Mouse (Mus musculus) forebrain, embryonic 11.5 days (tissue): Measurements from ENCODE around the gene Fxn. TPM values are rescaled to one million over a fixed set of nuclear protein-coding genes. Genes with fewer than 3 reads are reported as not detected.

Experiments used
- ATAC-seq: fragments of 200-750 bp; cut with Nextera tagmentation; replicated peaks from 2 replicates; pipeline ENCODE4 v1.8.0; 2017; ENCODE audit warnings: moderate TSS enrichment; ENCODE audit not compliant: low FRiP score
- DNase-seq: peaks from one replicate; pipeline ENCODE4 v3.0.0-alpha.2; 2017; ENCODE audit warnings: low spot score
- H3K27ac ChIP-seq: fragments of 300-500 bp; sonication (generic); 2 replicates; pipeline ENCODE4 v1.5.1; 2014; ENCODE audit warnings: low read depth, low read length
- H3K27me3 ChIP-seq: fragments of 300-500 bp; sonication (generic); 2 replicates; pipeline ENCODE4 v1.6.1; 2014; ENCODE audit warnings: mild to moderate bottlenecking, low read length, mixed read lengths; ENCODE audit not compliant: control insufficient read depth, insufficient read depth
- H3K36me3 ChIP-seq: fragments of 300-500 bp; sonication (generic); 2 replicates; pipeline ENCODE4 v1.6.1; 2014; ENCODE audit warnings: mild to moderate bottlenecking, low read length, moderate library complexity, mixed read lengths; ENCODE audit not compliant: control insufficient read depth, insufficient read depth
- H3K4me1 ChIP-seq: fragments of 300-500 bp; sonication (generic); replicated peaks from 2 replicates; pipeline ENCODE4 v1.6.1; 2014; ENCODE audit warnings: low read length, mixed read lengths; ENCODE audit not compliant: control insufficient read depth, insufficient read depth
- H3K4me2 ChIP-seq: fragments of 300-500 bp; sonication (generic); 2 replicates; pipeline ENCODE4 v1.6.1; 2014; ENCODE audit warnings: low read depth, mild to moderate bottlenecking, low read length, moderate library complexity, mixed read lengths; ENCODE audit not compliant: severe bottlenecking
- H3K4me3 ChIP-seq: fragments of 300-500 bp; sonication (generic); 2 replicates; pipeline ENCODE4 v1.5.1; 2014; ENCODE audit warnings: low read depth, low read length
- H3K9ac ChIP-seq: fragments of 300-500 bp; sonication (generic); 2 replicates; pipeline ENCODE4 v1.6.1; 2014; ENCODE audit warnings: low read length
- H3K9me3 ChIP-seq: fragments of 300-500 bp; sonication (generic); 2 replicates; pipeline ENCODE4 v1.6.1; 2016; ENCODE audit warnings: low read length, mixed read lengths; ENCODE audit not compliant: control insufficient read depth
- WGBS: fragments of 180-500 bp; shearing (Covaris S2); extraction: QIAGEN DNeasy Blood & Tissue Kit; methylation state at CpG from one replicate; pipeline ENCODE4 v1.1.7; 2014; 5-methylcytosine and 5-hydroxymethylcytosine counted together
- polyA plus RNA-seq: library from polyadenylated mRNA; unstranded; fragments of >200 nt; fragmentation: Nextera tagmentation; extraction: Ambion mirVana; gene quantifications from 2 replicates; pipeline ENCODE4 v1.2.1, GENCODE M21; 2014

Fxn gene
- polyA plus RNA-seq, 1 experiment from 2014 or later = 53.3 TPM

GRCm38 (mm10) chr19:24262736-24263135, 17.7 kb downstream of the Fxn start:
- ATAC-seq = no peak
- Histone ChIP-seq H3K27me3 (no peaks in the 10 kb centered on the region), H3K4me1 (peaks cover 1% of the 10 kb centered on the region; the same call in 1 of the 2 replicates), H3K4me3 (no peak overlapping the region), H3K9ac (no peak overlapping the region), H3K4me2 (no peak overlapping the region), H3K27ac (no peak overlapping the region), H3K9me3 (no peaks in the 10 kb centered on the region), H3K36me3 (no peaks in the 10 kb centered on the region; the same call in 1 of the 2 replicates)
- WGBS = 94% methylated on average over 14 of the region's 14 CpGs
- DNase-seq = no peak

DNA sequence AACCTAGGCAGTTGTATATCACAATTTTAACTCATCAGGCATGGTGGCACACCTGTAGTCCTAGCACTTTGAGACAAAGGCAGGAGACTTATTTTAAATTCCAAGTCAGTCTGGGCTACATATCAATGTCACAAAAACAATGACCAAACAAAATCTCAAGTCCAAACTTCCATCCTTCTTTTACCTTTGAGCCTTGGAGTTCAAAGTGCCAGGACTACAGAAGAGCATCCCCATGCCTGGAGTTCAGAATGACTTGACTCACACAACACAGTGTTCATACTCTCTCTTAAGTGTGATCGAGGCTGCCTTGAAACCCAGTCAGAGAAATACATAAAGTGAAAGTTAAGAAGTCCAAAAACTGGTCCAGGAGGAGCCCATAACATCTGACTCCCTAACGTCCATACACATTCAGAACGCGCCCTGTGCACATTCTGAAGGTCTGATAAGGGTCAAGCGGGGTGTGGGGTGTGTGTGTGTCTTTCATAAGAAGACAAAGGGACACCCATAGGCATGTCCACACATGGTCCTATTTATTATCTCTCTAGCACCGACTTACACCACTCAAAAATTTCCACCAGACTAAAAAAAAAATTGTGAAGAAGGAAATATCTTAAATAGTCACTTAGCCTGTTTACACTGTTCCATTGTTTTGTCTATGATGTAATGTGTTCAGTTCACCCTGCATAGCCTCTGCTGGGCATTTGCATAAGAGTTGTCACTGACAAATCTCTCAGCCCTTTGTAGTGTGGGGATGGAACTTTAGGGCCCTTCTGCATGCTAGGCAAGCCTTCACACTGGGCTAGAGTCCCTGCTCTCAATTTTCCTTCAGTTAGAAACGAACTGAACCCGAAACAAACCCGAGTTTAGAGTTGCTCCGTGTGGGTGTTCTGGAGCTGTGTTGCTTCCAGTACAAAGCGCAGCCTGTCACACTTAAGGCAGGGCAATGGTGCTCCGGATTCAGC, 20.7 kb downstream of the Fxn start:
- Histone ChIP-seq H3K27me3 (no peaks in the 10 kb centered on the region), H3K4me2 (no peak overlapping the region), H3K4me3 (no peak overlapping the region), H3K9me3 (no peaks in the 10 kb centered on the region), H3K4me1 (no peaks in the 10 kb centered on the region), H3K9ac (no peak overlapping the region), H3K36me3 (no peaks in the 10 kb centered on the region; the same call in 1 of the 2 replicates), H3K27ac (no peak overlapping the region)
- WGBS = 81% methylated on average over 12 of the region's 12 CpGs
- DNase-seq (no peak), ATAC-seq (no peak)

DNA sequence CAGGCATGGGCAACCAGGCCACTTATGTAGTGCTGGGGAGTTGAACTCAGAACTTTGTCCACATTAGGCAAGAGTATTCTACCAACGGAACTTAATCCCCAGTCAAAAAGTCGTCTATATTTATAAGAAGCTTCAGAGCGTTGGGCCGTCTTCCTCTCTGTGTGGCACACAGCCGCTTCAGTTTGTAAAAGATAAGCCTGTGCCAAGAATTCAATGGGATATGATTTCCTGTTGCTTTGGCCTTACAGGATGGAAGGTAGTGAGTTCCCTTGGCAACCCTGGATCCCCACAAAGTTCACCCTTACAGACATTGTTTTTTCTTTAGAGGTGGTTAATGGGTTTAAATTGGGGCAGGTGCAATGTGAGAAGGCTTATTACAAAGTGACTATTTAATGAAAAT, 22.0 kb downstream of the Fxn start:
- Histone ChIP-seq H3K9me3 (no peaks in the 10 kb centered on the region), H3K27ac (no peak overlapping the region), H3K36me3 (no peaks in the 10 kb centered on the region), H3K4me2 (no peak overlapping the region), H3K4me1 (peaks cover 3% of the 10 kb centered on the region; the same call in 1 of the 2 replicates), H3K4me3 (no peak overlapping the region), H3K27me3 (no peaks in the 10 kb centered on the region), H3K9ac (no peak overlapping the region)
- ATAC-seq = no peak
- DNase-seq = no peak
- 78% methylated on average over 5 of the region's 5 CpGs for WGBS

DNA sequence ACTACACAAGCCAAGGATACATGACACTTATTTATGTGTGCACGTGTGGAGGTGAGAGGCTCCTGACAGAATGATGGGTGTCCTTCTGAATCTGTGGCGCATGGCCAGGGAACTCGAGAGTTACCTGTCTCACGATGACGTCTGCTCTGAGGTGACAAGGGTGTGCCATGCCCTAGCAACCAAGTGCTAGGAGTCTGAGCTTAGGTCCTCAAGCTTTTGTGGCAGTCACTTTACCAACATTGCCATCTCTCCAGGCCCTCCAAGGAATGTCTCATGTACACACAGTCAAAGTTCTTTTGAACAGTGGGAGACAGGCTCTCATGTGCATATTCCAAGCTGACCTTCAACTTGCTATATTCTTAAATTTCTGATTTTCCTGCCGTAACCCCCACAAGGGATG, 22.4 kb downstream of the Fxn start:
- ATAC-seq (no peak), DNase-seq (no peak)

GRCm38 (mm10) chr19:24253657-24254260, 26.6 kb downstream of the Fxn start:
- no peaks in the 10 kb centered on the region for H3K9me3 ChIP-seq
- H3K4me3 ChIP-seq = no peak overlapping the region
- peaks cover 5% of the 10 kb centered on the region for H3K4me1 ChIP-seq
- no peak overlapping the region for H3K4me2 ChIP-seq
- 19% methylated on average over 9 of the region's 9 CpGs for WGBS
- H3K27me3 ChIP-seq = no peaks in the 10 kb centered on the region
- ATAC-seq = no peak
- no peak overlapping the region for H3K27ac ChIP-seq
- DNase-seq = no peak
- no peaks in the 10 kb centered on the region for H3K36me3 ChIP-seq
- H3K9ac ChIP-seq = no peak overlapping the region

More for the DNA sequence above, 22.4 kb downstream of the Fxn start:
- Histone ChIP-seq H3K27me3 (no peaks in the 10 kb centered on the region), H3K4me3 (no peak overlapping the region), H3K27ac (no peak overlapping the region), H3K9ac (no peak overlapping the region), H3K4me1 (peaks cover 3% of the 10 kb centered on the region; the same call in 1 of the 2 replicates), H3K36me3 (no peaks in the 10 kb centered on the region), H3K4me2 (no peak overlapping the region), H3K9me3 (no peaks in the 10 kb centered on the region)
- 95% methylated on average over 6 of the region's 6 CpGs for WGBS

DNA sequence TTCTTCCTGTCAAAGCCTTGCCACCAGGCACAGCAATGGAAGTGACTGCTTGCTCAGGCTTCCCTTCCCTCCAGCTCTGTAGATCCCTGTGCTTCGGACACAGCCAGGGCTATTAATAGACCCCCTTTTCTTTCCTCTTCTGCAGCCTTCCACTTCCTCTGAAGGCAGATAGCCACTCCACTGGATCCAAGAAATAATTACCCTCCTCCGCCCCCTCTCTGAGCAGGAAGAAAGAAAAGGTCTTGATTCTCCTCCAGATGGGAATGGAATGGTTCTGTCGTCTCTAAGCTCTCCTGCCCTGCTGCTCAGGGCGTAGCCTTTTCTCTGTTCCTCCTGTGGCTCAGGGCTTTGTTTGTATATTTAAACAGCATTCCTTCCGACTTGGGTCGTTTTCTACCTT, 28.5 kb downstream of the Fxn start:
- WGBS = 13% methylated on average over 6 of the region's 6 CpGs
- Histone ChIP-seq H3K36me3 (no peaks in the 10 kb centered on the region), H3K9ac (no peak overlapping the region), H3K27me3 (no peaks in the 10 kb centered on the region), H3K27ac (no peak overlapping the region), H3K4me1 (peaks cover 5% of the 10 kb centered on the region), H3K4me3 (no peak overlapping the region), H3K9me3 (no peaks in the 10 kb centered on the region), H3K4me2 (no peak overlapping the region)
- ATAC-seq (no peak), DNase-seq (no peak)

DNA sequence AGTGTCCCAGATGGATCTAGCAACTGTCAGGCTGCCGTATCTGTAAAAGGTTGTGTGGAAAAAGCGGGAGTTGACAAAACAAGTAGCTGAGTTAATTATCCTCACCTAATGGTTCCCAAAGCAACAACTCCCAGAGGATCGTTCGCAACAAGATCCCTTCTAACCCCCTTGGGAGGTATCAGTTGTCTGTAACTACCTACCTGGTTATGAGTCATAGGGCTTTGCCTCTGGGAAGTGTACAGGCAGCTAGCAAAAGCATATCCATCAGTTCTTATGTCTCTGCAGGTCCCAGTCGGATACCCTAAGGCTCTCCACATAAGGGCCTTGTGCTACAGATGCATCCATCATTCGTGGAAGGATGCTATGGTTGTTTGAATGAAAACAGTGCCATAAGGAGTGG, 37.1 kb downstream of the Fxn start:
- no peak overlapping the region for H3K4me2 ChIP-seq
- H3K27ac ChIP-seq = no peak overlapping the region
- 86% methylated on average over 6 of the region's 6 CpGs for WGBS
- no peaks in the 10 kb centered on the region for H3K9me3 ChIP-seq
- no peaks in the 10 kb centered on the region; the same call in 1 of the 2 replicates for H3K4me1 ChIP-seq
- no peak overlapping the region for H3K4me3 ChIP-seq
- DNase-seq (no peak), ATAC-seq (no peak)
- no peaks in the 10 kb centered on the region for H3K27me3 ChIP-seq
- H3K9ac ChIP-seq = no peak overlapping the region
- no peaks in the 10 kb centered on the region for H3K36me3 ChIP-seq

- no peak overlapping the region for H3K4me3 ChIP-seq
- ATAC-seq = no peak
- 46% methylated on average over 14 of the region's 14 CpGs for WGBS
- no peaks in the 10 kb centered on the region for H3K27me3 ChIP-seq
- no peaks in the 10 kb centered on the region; the same call in 1 of the 2 replicates for H3K4me1 ChIP-seq
- H3K9me3 ChIP-seq = no peaks in the 10 kb centered on the region
- H3K27ac ChIP-seq = no peak overlapping the region
- H3K36me3 ChIP-seq = no peaks in the 10 kb centered on the region
- no peak for DNase-seq
- H3K4me2 ChIP-seq = no peak overlapping the region
- H3K9ac ChIP-seq = no peak overlapping the region
Measured at GRCm38 (mm10) chr19:24241799-24242546, 38.4 kb downstream of the Fxn start.
